Mouse (Mus musculus): ENCODE data around the gene Vamp5.

DNA sequence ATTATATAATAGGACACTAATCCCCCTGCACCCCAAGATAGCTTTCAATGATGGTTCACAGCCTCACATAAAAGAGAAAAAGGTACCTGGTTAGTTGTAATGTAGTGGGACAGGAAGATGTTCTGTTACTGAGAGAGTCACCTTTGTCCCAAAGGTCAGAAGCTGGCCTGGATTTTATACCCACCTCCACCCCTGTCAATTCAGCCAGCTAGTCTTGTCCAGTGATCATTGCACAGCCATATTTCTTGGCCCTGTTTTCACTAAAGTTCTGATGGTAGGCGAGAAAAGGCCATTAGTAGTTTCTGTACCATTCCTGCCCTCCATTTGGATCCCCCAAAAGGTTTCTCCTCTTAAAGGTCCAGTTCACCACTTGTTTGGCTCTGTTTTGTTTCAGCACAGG, 26.2 kb downstream of the Vamp5 start:
- TF ChIP-seq CTCF (IDR thresholded peaks at IDR 0.05; ENCODE audit: low read depth, low read length), result no peak
- no peak for TF ChIP-seq POLR2A (IDR thresholded peaks at IDR 0.05; ENCODE audit: borderline replicate concordance, low read depth, low read length)
